ENCODE assay signal across 22 mouse cellular contexts in the genomic region with DNA sequence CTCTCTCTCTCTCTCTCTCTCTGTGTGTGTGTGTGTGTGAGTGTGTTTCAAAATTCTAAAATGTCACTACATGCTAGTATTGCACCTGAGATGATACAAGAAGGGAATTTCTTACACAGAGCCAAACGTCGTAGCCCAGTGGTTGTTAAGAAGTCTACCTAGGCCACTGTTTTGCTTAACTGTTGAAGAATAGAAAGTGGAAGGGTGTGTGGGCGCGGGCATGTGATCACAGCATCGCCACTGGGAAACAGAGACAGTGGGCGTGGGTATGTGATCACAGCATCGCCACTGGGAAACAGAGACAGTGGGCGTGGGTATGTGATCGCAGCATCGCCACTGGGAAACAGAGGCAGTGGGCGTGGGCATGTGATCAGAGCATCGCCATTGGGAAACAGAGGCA.
DNase-seq lines count a peak whose midpoint lies in the region; ATAC-seq lines count a peak whose summit lies in the region.
"Had no signal": no experiment of that assay in that cellular context is flagged by ENCODE, and none has a peak within 500 bp of the region (broad histone marks: within the 10 kb centered on the region; RNA-seq: fewer than 3 reads in every experiment).

No protein-coding gene starts in this region.

- peak; percentile 24 for DNase-seq in ZHBTc4 (ENCODE audit: low read depth, low spot score)
- peak; percentile 54 for DNase-seq in induced T-regulatory cell, adult 2 months (ENCODE audit: low read depth)
- no peak for DNase-seq in layer of hippocampus, adult 9-10 months (ENCODE audit: low spot score)
- DNase-seq in heart, postnatal 36 days, result no peak
- DNase-seq in thymus, postnatal 25 days, result no peak
- DNase-seq in cerebellum, adult 11 months, result no peak
- DNase-seq: adrenal gland, postnatal 10 days; adrenal gland, postnatal 36 days; cerebellum, adult 11-12 months; cerebellum, adult 8-10 months; cerebellum, postnatal 10 days; cerebellum, postnatal 36 days; embryo, embryonic 11 days; gastrocnemius, postnatal 10 days; heart, adult 11 months; kidney, adult 11 months; kidney, adult 8-10 months had no signal

- intact Hi-C loops in heart, postnatal 36 days (cut with DNase I), result no loop called here

- ATAC-seq in CD4-positive, CD25-positive, alpha-beta regulatory T cell, adult 4 months, result peak; percentile 66
- ATAC-seq: forebrain, embryonic 13.5 days; forebrain, embryonic 16.5 days; hindbrain, postnatal 0 days; intestine, embryonic 15.5 days had no signal

Comparison
In these comparisons a context has a peak if more than half of its experiments do, and no peak if none do; other contexts are left out.
1. DNase-seq: peak in ZHBTc4 (single experiment) and induced T-regulatory cell, adult 2 months (single experiment); none in layer of hippocampus, adult 9-10 months (single experiment), heart, postnatal 36 days (0 of 2), thymus, postnatal 25 days (single experiment) and cerebellum, adult 11 months (single experiment).